Mouse (Mus musculus) heart, embryonic 13.5 days (tissue): ENCODE data around the gene Prkcsh. TPM values are rescaled to one million over a fixed set of nuclear protein-coding genes. Genes with fewer than 3 reads are reported as not detected.
A peak's percentile ranks its signal among the peaks of the same experiment; 100 is the strongest.

Source experiments
- ATAC-seq: fragments of 200-750 bp; cut with Nextera tagmentation; 2 replicates; pipeline ENCODE4 v1.8.0; 2017; ENCODE audit warnings: moderate TSS enrichment; ENCODE audit not compliant: insufficient number of reproducible peaks, low FRiP score, low TSS enrichment; ENCODE audit errors: extremely low read depth
- H3K27ac ChIP-seq: fragments of 300-500 bp; sonication (generic); replicated peaks from 2 replicates; pipeline ENCODE4 v1.5.1; 2015; ENCODE audit warnings: moderate library complexity, mild to moderate bottlenecking, inconsistent platforms
- H3K27me3 ChIP-seq: fragments of 300-500 bp; sonication (generic); replicated peaks from 2 replicates; pipeline ENCODE4 v1.6.1; 2015; ENCODE audit warnings: mild to moderate bottlenecking, inconsistent platforms
- H3K36me3 ChIP-seq: fragments of 300-500 bp; sonication (generic); 2 replicates; pipeline ENCODE4 v1.6.1; 2015; ENCODE audit warnings: mild to moderate bottlenecking, inconsistent platforms
- H3K4me1 ChIP-seq: fragments of 300-500 bp; sonication (generic); 2 replicates; pipeline ENCODE4 v1.6.1; 2015; ENCODE audit warnings: inconsistent platforms
- H3K4me2 ChIP-seq: fragments of 300-500 bp; sonication (generic); 2 replicates; pipeline ENCODE4 v1.6.1; 2015; ENCODE audit warnings: inconsistent platforms, mild to moderate bottlenecking, moderate library complexity
- H3K4me3 ChIP-seq: fragments of 300-500 bp; sonication (generic); 2 replicates; pipeline ENCODE4 v1.5.1; 2015; ENCODE audit warnings: moderate library complexity, mild to moderate bottlenecking, inconsistent platforms
- H3K9ac ChIP-seq: fragments of 300-500 bp; sonication (generic); 2 replicates; pipeline ENCODE4 v1.6.1; 2015; ENCODE audit warnings: inconsistent platforms, mild to moderate bottlenecking, moderate library complexity
- H3K9me3 ChIP-seq: fragments of 300-500 bp; sonication (generic); 2 replicates; pipeline ENCODE4 v1.6.1; 2016; ENCODE audit warnings: inconsistent platforms
- WGBS: fragments of 180-500 bp; shearing (Covaris S2); methylation state at CpG from one replicate; pipeline ENCODE4 v1.1.7; 2015; ENCODE audit warnings: mixed read lengths; 5-methylcytosine and 5-hydroxymethylcytosine counted together
- polyA plus RNA-seq: library from polyadenylated mRNA; unstranded; fragments of >200 nt; fragmentation: Nextera tagmentation; extraction: Ambion mirVana; gene quantifications from 2 replicates; pipeline ENCODE4 v1.2.1, GENCODE M21; 2015

Gene Prkcsh
- polyA plus RNA-seq: 76.9 and 80.6 TPM in 2 replicates

GRCm38 (mm10) chr9:22002194-22003162 is at the start of gene Prkcsh, which contains the start of gene Ccdc151:
Prkcsh (plus strand) TSS chr9:22002806.
Ccdc151 (minus strand) TSS chr9:22002634.
- Histone ChIP-seq H3K9ac (peak within 1 kb of the TSS; percentile 85), H3K36me3 (peaks cover 37% of the 10 kb centered on the region), H3K4me2 (peak within 1 kb of the TSS; percentile 93), H3K27me3 (peaks cover 22% of the 10 kb centered on the region), H3K27ac (peak within 1 kb of the TSS; percentile 68), H3K9me3 (no peaks in the 10 kb centered on the region), H3K4me3 (peak within 1 kb of the TSS; percentile 75), H3K4me1 (peaks cover 22% of the 10 kb centered on the region)
- ATAC-seq: peak; percentile 99
- 7% methylated on average over 57 of the region's 57 CpGs for WGBS

GRCm38 (mm10) chr9:21953600-21953999 is 49.0 kb upstream of the Prkcsh start:
- peaks cover 13% of the 10 kb centered on the region for H3K4me1 ChIP-seq
- ATAC-seq: no peak
- H3K27me3 ChIP-seq: peaks cover 15% of the 10 kb centered on the region
- 6% methylated on average over 3 of the region's 3 CpGs for WGBS
- no peak overlapping the region for H3K4me2 ChIP-seq
- H3K27ac ChIP-seq: no peak overlapping the region
- no peak overlapping the region for H3K9ac ChIP-seq
- H3K36me3 ChIP-seq: peaks cover 14% of the 10 kb centered on the region
- no peak overlapping the region for H3K4me3 ChIP-seq
- no peaks in the 10 kb centered on the region for H3K9me3 ChIP-seq

- Histone ChIP-seq H3K27ac (no peak overlapping the region), H3K9ac (no peak overlapping the region), H3K4me1 (peaks cover 13% of the 10 kb centered on the region), H3K27me3 (peaks cover 10% of the 10 kb centered on the region), H3K9me3 (no peaks in the 10 kb centered on the region), H3K4me3 (no peak overlapping the region), H3K4me2 (peak overlapping the region; percentile 76), H3K36me3 (peaks cover 24% of the 10 kb centered on the region)
- WGBS: 73% methylated on average over 3 of the region's 3 CpGs
- no peak for ATAC-seq
Observed at GRCm38 (mm10) chr9:21954635-21955034, 48.0 kb upstream of the Prkcsh start.

- peak overlapping the region; percentile 76 for H3K4me2 ChIP-seq
- peaks cover 9% of the 10 kb centered on the region for H3K27me3 ChIP-seq
- 1% methylated on average over 18 of the region's 18 CpGs for WGBS
- H3K9me3 ChIP-seq: no peaks in the 10 kb centered on the region
- H3K9ac ChIP-seq: peak overlapping the region; percentile 88
- peaks cover 24% of the 10 kb centered on the region for H3K36me3 ChIP-seq
- H3K4me3 ChIP-seq: peak overlapping the region; percentile 79
- H3K4me1 ChIP-seq: peaks cover 15% of the 10 kb centered on the region
- H3K27ac ChIP-seq: peak overlapping the region; percentile 94
- ATAC-seq: peak; percentile 50
Observed at GRCm38 (mm10) chr9:21955225-21955569, 47.4 kb upstream of the Prkcsh start.

GRCm38 (mm10) chr9:21955570-21956281 is 46.9 kb upstream of the Prkcsh start, which contains the start of gene Swsap1:
Swsap1 (plus strand) TSS chr9:21955755.
- Histone ChIP-seq H3K27me3 (peaks cover 15% of the 10 kb centered on the region), H3K4me2 (peak within 1 kb of the TSS; percentile 76), H3K27ac (peak within 1 kb of the TSS; percentile 94), H3K4me3 (peak within 1 kb of the TSS; percentile 79), H3K4me1 (peaks cover 20% of the 10 kb centered on the region), H3K9me3 (no peaks in the 10 kb centered on the region), H3K9ac (peak within 1 kb of the TSS; percentile 88), H3K36me3 (peaks cover 24% of the 10 kb centered on the region)
- peak; percentile 95 for ATAC-seq
- under 1% methylated on average over 54 of the region's 54 CpGs for WGBS

- Histone ChIP-seq H3K9me3 (no peaks in the 10 kb centered on the region), H3K4me1 (peaks cover 44% of the 10 kb centered on the region), H3K9ac (0 out of 2 replicates have a peak overlapping the region, but pooled peaks have one; percentile 16), H3K36me3 (peaks cover 24% of the 10 kb centered on the region), H3K27me3 (peaks cover 27% of the 10 kb centered on the region), H3K4me3 (no peak overlapping the region), H3K4me2 (no peak overlapping the region), H3K27ac (no peak overlapping the region)
- WGBS: 62% methylated on average over 5 of the region's 5 CpGs
- no peak for ATAC-seq
Observed at GRCm38 (mm10) chr9:21958372-21958771, 44.2 kb upstream of the Prkcsh start.

GRCm38 (mm10) chr9:21959244-21959643 is 43.4 kb upstream of the Prkcsh start:
- Histone ChIP-seq H3K36me3 (peaks cover 24% of the 10 kb centered on the region), H3K4me1 (peaks cover 52% of the 10 kb centered on the region), H3K27ac (no peak overlapping the region), H3K27me3 (peaks cover 27% of the 10 kb centered on the region), H3K4me3 (no peak overlapping the region), H3K4me2 (no peak overlapping the region; the same call in 1 of the 2 replicates), H3K9ac (no peak overlapping the region), H3K9me3 (no peaks in the 10 kb centered on the region)
- WGBS: 82% methylated on average over 7 of the region's 7 CpGs
- no peak for ATAC-seq

GRCm38 (mm10) chr9:21960135-21960534 is 42.5 kb upstream of the Prkcsh start:
- Histone ChIP-seq H3K36me3 (peaks cover 24% of the 10 kb centered on the region), H3K27ac (no peak overlapping the region), H3K4me1 (peaks cover 47% of the 10 kb centered on the region), H3K9me3 (no peaks in the 10 kb centered on the region), H3K9ac (peak overlapping the region; percentile 29), H3K4me2 (peak overlapping the region; percentile 81), H3K4me3 (peak overlapping the region; percentile 54), H3K27me3 (peaks cover 27% of the 10 kb centered on the region)
- 57% methylated on average over 9 of the region's 9 CpGs for WGBS
- no peak for ATAC-seq

GRCm38 (mm10) chr9:21960558-21961208 is 41.9 kb upstream of the Prkcsh start:
- Histone ChIP-seq H3K4me1 (peaks cover 46% of the 10 kb centered on the region), H3K4me2 (peak overlapping the region; percentile 81), H3K9me3 (no peaks in the 10 kb centered on the region), H3K9ac (peak overlapping the region; percentile 74), H3K27ac (no peak overlapping the region), H3K27me3 (peaks cover 27% of the 10 kb centered on the region), H3K4me3 (peak overlapping the region; percentile 54), H3K36me3 (peaks cover 24% of the 10 kb centered on the region)
- ATAC-seq: no peak
- 14% methylated on average over 26 of the region's 26 CpGs for whole genome bisulfite sequencing

- WGBS: 2% methylated on average over 35 of the region's 35 CpGs
- Histone ChIP-seq H3K9ac (peak overlapping the region; percentile 74), H3K27me3 (peaks cover 27% of the 10 kb centered on the region), H3K27ac (no peak overlapping the region; the same call in 1 of the 2 replicates), H3K36me3 (peaks cover 24% of the 10 kb centered on the region), H3K4me2 (peak overlapping the region; percentile 81), H3K4me1 (peaks cover 42% of the 10 kb centered on the region), H3K4me3 (peak overlapping the region; percentile 54), H3K9me3 (no peaks in the 10 kb centered on the region)
- no peak for ATAC-seq
Observed at GRCm38 (mm10) chr9:21961366-21961980, 41.1 kb upstream of the Prkcsh start.
